Mouse (Mus musculus) heart, adult 10 weeks (tissue): Measurements from ENCODE around the gene Ott. TPM values are rescaled to one million over a fixed set of nuclear protein-coding genes. Genes with fewer than 3 reads are reported as not detected.

Experiments
- polyA plus RNA-seq: library from polyadenylated mRNA; stranded (reverse); fragments of 350-450 nt; fragmentation: Illumina TruSeq; extraction: RNeasy Lipid Tissue Mini Kit (QIAGEN cat#74804); gene quantifications from one replicate; pipeline ENCODE4 v1.2.3, GENCODE M21; 2014; ENCODE audit warnings: low read depth, low replicate concordance

Ott gene
- polyA plus RNA-seq = not detected

GRCm38 (mm10) chrX:149073982-149074381 lies at the start of gene Ott:
Gene Ott, plus strand, starts transcription at chrX:149074282.

Other genes with a start within 250 kb of the Ott start
- gene Luzp4, start 216.6 kb upstream of the Ott start, polyA plus RNA-seq = not detected
- gene Gm15093, start 198.1 kb downstream of the Ott start, polyA plus RNA-seq = not detected